Mouse (Mus musculus): Measurements from ENCODE around the gene Hcrtr1. TPM values are rescaled to one million over a fixed set of nuclear protein-coding genes. Genes with fewer than 3 reads are reported as not detected.

Gene Hcrtr1
- total RNA-seq, 2 experiments from 2014 or later: 10.2 to 10.9 TPM

GRCm38 (mm10) chr4:130124110-130124509, 15.0 kb downstream of the Hcrtr1 start:
- DNase-seq (ENCODE audit: low spot score in 2 of 2): no peak

- DNase-seq (ENCODE audit: low spot score in 2 of 2): no peak
These were observed 16.1 kb downstream of the Hcrtr1 start for GRCm38 (mm10) chr4:130123020-130123419.

DNA sequence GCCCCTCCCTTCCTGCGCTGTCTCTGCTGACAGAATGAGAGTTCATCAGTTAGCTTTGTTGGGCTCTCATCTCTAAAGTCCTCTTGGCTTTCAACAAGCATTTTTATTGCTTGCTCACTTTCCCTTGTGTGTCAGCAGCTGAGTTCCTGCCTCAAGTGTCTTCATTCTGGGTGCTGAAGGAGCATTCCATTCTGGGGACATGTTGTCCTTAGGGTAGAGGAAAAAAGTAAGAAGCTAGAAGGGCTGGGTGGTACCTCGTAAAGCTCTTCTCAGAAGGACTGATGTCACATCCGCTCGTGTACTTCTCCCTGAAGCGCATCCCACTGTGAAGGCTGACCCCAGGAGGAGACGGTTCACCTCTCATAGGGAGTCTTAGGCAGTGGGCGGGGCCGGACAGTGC, 17.6 kb downstream of the Hcrtr1 start:
- no peak for DNase-seq (ENCODE audit: low spot score in 2 of 2)

DNA sequence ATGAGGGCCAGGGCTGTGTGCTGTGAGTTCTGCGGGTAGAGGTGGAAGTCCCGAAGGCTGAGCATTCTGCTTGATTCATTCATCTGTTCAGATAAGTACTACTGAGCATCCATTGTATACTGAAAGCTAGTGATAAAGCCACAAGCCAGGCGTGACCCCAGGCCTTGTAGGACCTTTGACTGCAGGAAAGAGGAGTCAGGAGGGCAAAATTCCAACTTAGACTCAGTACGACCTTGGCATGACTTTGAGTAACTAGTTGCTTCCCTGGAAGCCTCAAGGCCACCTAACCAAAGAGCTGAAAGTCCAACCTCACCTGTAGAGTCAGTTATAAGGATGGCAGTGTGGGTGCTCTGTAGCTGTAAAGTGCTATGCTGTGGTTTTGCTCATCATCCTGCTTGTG, 18.4 kb downstream of the Hcrtr1 start:
- DNase-seq (ENCODE audit: low spot score in 2 of 2): no peak

GRCm38 (mm10) chr4:130112732-130113131, 26.4 kb downstream of the Hcrtr1 start:
- DNase-seq (ENCODE audit: low spot score in 2 of 2): no peak

DNA sequence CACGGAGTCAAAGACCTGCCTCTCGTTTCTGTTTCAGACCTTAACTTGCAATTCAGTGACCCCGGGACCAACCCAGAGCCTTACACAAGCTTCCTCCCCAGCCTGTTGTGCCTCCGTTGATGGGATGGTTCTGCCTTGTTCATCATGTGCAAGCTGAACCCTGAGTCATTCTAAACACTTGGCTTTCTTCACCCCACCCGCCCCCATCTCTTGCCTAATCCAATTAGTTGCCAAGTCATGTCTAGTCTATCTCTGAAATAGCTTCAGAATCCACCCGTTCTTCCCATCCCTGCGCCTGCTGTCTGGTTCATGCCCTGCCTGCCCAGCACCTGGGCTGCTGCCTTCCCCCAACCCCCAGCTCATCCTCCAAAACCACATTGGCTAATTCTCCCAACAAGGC, 26.9 kb downstream of the Hcrtr1 start:
- no peak for DNase-seq (ENCODE audit: low spot score in 2 of 2)

- DNase-seq (ENCODE audit: low spot score in 2 of 2): no peak
These were observed 29.1 kb downstream of the Hcrtr1 start for GRCm38 (mm10) chr4:130110091-130110490.

DNA sequence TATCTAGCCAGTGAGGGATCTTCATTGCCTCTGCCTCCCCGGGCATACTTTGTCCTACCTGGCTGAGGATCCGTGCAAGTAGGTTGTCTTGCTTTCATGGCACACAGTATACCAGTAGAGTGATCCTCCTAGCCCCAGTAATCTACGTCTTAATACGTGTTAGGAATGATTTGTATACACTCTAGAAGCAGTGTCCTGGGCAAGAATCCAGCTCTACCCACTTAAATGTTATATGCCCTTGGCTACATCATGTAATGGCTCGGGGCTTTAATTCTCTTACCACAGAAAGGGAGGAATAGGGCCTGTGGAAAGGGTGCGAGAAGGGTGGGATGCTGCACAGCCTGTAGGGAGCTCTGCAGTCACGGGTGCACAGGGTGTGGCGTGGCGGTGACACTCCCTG, 29.5 kb downstream of the Hcrtr1 start:
- no peak for DNase-seq (ENCODE audit: low spot score in 2 of 2)

DNA sequence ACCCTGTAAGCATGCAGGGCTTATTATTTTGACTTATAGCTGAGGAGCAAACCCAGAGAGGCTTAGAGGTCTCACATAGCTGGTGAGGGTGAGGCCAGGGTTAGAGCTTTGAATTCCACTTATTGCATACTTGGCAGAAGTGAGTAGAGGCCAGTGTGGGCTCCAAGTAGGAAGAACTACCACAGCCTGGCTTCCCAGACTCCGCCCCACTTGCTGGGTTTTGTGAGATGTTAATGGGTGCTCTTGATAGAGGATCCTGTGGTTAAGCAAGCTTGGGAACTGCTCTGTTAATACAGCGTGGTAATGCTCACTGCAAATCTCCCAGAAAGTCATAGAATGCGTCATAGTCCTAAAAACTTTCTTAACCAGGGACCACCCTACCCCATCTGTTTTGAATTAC, 30.2 kb downstream of the Hcrtr1 start:
- DNase-seq (ENCODE audit: low spot score in 2 of 2): no peak

DNA sequence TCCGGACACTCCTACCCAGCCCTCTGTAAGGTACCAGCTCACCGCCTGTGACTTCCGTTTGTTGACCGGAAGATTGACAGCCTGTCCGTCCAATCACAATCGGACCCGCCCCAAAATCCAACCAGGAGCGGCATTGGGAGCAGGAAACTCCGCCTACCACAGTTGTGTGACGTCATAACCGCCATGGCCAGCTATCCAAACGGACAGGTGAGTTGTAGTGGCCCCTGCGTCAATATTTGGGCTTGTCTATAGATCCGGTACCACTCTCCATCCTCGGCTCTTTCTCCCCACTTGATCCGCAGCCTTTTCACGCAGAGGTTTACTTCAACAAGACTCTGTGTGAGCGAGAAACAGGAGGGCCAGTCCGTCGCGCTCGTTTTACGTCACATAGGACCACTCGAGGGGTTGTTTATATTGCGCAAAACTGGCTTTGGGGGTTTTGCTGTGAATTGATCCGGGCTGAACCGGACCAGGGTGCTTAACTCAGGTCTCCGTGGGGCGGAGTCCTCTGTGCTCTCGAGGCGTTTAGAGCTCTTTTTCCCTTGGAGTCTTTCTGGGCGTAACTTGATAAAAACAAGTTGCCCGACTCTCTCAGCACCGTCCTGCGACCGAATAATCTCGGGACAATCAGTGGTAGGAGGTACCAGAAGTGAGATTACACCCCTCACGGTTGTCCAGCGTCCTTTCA, 31.6 kb downstream of the Hcrtr1 start:
- peak; percentile 100 for DNase-seq (ENCODE audit: low spot score in 2 of 2)

DNA sequence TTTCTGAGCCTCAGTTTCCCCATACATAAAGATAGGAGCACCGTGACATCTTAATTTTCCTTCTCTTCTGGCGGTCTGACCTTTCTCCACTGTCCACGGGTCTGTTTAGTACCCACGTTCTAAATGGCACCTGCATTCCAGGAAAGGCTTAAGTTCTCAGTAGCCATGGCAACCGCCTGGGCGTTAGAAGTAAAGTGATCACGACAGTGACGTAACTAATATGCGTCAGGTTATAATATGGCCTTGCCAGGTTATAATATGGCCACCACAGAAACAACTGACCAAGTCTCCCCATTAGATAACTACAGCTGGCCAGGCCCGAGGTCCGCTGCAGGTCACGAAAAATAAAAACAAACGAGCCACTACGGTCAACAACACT, 32.1 kb downstream of the Hcrtr1 start:
- no peak for DNase-seq (ENCODE audit: low spot score in 2 of 2)

- no peak for DNase-seq (ENCODE audit: low spot score in 2 of 2)
These were observed 34.6 kb downstream of the Hcrtr1 start for GRCm38 (mm10) chr4:130104584-130104983.

- DNase-seq (ENCODE audit: low spot score in 2 of 2): no peak
These were observed 35.5 kb downstream of the Hcrtr1 start for GRCm38 (mm10) chr4:130103632-130104031.

GRCm38 (mm10) chr4:130102111-130102651, 37.0 kb downstream of the Hcrtr1 start, which contains the start of gene Pef1:
TSS of gene Pef1 (plus strand) at chr4:130102558.
- no peak for DNase-seq (ENCODE audit: low spot score in 2 of 2)

- no peak for DNase-seq (ENCODE audit: low spot score in 2 of 2)
These were observed 38.0 kb downstream of the Hcrtr1 start for GRCm38 (mm10) chr4:130101183-130101582.

DNA sequence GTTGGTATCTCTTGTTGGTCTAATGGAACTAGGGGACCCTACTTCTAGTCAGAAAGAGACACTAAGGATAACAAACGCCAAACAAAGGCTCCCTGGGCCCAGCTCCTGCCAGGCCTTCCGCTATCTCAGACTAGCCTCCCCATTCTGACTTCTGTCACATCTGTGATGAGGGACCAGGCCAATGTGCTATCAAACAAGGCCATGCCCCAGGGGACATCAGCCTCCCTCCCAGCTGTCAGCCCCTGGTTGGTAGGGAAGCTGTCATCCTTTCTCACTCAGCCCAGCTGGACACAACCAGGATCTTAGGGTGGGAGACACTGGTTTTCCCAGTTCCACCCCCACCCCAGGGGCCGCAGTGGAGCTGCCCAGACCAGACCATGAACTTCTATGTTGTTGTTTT, 44.0 kb downstream of the Hcrtr1 start:
- no peak for DNase-seq (ENCODE audit: low spot score in 2 of 2)

DNA sequence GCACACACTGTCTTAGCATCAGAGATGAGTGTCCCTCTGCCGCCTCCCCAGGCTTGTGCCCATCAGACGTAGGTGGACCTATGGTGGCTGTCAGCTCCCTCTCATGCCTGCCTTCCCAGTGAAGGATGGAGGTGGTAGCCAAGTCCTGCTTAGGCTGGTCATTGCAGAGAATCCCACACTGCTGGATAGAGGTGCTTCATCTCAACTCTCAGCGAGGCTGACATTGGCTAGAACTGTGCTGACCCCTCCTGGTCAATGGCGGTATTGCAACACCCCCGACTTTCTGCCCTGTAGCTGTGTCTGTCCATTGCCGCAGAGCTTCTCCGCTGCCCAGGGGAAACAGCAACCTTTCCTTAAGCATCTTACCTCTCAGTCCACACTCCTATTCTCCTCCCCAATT, 51.9 kb downstream of the Hcrtr1 start:
- peak; percentile 95 for DNase-seq (ENCODE audit: low spot score in 2 of 2)

DNA sequence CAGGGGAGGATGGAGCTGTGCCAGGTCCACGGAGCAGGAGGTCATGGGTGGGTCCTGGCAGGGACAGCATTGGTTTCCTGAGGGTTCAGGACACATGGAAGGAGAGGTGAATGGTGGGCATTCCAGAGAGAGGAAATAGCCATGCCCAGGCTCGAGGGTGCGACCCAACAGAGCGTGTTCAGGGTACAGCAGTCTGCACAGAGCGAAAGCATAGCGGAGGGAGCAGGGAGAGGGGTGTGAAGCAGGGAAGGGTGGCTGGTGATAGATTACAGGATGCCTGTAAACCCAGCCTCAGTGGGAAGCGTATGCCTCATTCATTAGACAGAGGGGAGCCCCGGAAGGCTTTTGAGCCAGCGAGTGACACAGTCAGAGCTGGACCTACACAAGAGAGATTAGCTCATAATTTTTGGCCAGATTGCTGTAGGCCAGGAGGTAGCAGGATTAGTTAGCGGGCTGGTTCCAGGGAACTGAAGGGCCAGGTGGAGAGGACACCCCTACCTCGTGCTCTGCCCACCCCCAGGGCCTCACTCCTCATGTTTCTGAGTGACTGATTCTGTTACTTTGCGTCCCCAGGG, 53.8 kb downstream of the Hcrtr1 start:
- no peak for DNase-seq (ENCODE audit: low spot score in 2 of 2)

- DNase-seq (ENCODE audit: low spot score in 2 of 2): no peak
These were observed 54.7 kb downstream of the Hcrtr1 start for GRCm38 (mm10) chr4:130084331-130084945.

- DNase-seq (ENCODE audit: low spot score in 2 of 2): no peak
These were observed 56.9 kb downstream of the Hcrtr1 start for GRCm38 (mm10) chr4:130082211-130082610.

- peak; percentile 72 to 85 for DNase-seq (ENCODE audit: low spot score in 2 of 2)
These were observed 57.6 kb downstream of the Hcrtr1 start for GRCm38 (mm10) chr4:130081345-130082190.

Measured in layer of hippocampus, postnatal 14 days (tissue).